Mouse (Mus musculus) neural tube, embryonic 13.5 days (tissue): ENCODE measurements around the gene Cyp4a29. TPM values are rescaled to one million over a fixed set of nuclear protein-coding genes. Genes with fewer than 3 reads are reported as not detected.
A peak's percentile ranks its signal among the peaks of the same experiment; 100 is the strongest.
"Not testable (repeated sequence)": the region's sequence is repeated elsewhere in the genome, so short reads cannot be mapped to it uniquely, and the experiment has no call there.

ENCODE experiments used
- ATAC-seq: fragments of 200-750 bp; cut with Nextera tagmentation; 2 replicates; pipeline ENCODE4 v1.8.0; 2017; ENCODE audit warnings: low read depth, mild to moderate bottlenecking, moderate TSS enrichment, moderate library complexity
- H3K27ac ChIP-seq: fragments of 300-500 bp; sonication (generic); replicated peaks from 2 replicates; pipeline ENCODE4 v1.5.1; 2015; ENCODE audit warnings: moderate library complexity, mild to moderate bottlenecking, inconsistent platforms
- H3K27me3 ChIP-seq: fragments of 300-500 bp; sonication (generic); 2 replicates; pipeline ENCODE4 v1.6.1; 2015; ENCODE audit warnings: mild to moderate bottlenecking, inconsistent platforms
- H3K36me3 ChIP-seq: fragments of 300-500 bp; sonication (generic); 2 replicates; pipeline ENCODE4 v1.6.1; 2015; ENCODE audit warnings: mild to moderate bottlenecking, inconsistent platforms
- H3K4me1 ChIP-seq: fragments of 300-500 bp; sonication (generic); replicated peaks from 2 replicates; pipeline ENCODE4 v1.6.1; 2015; ENCODE audit warnings: inconsistent platforms
- H3K4me2 ChIP-seq: fragments of 300-500 bp; sonication (generic); 2 replicates; pipeline ENCODE4 v1.6.1; 2015; ENCODE audit warnings: inconsistent platforms, mild to moderate bottlenecking, moderate library complexity
- H3K4me3 ChIP-seq: fragments of 300-500 bp; sonication (generic); 2 replicates; pipeline ENCODE4 v1.5.1; 2015; ENCODE audit warnings: mild to moderate bottlenecking, inconsistent platforms
- H3K9ac ChIP-seq: fragments of 300-500 bp; sonication (generic); 2 replicates; pipeline ENCODE4 v1.6.1; 2015; ENCODE audit warnings: moderate library complexity, mild to moderate bottlenecking, inconsistent platforms
- H3K9me3 ChIP-seq: fragments of 300-500 bp; sonication (generic); 2 replicates; pipeline ENCODE4 v1.6.1; 2016; ENCODE audit warnings: inconsistent platforms
- WGBS: fragments of 180-500 bp; shearing (Covaris S2); methylation state at CpG from one replicate; pipeline ENCODE4 v1.1.7; 2015; 5-methylcytosine and 5-hydroxymethylcytosine counted together
- polyA plus RNA-seq: library from polyadenylated mRNA; unstranded; fragments of >200 nt; fragmentation: Nextera tagmentation; extraction: Ambion mirVana; gene quantifications from 2 replicates; pipeline ENCODE4 v1.2.1, GENCODE M21; 2015

Gene Cyp4a29
- not detected in 2 replicates for polyA plus RNA-seq

- Histone ChIP-seq H3K4me3 (no peak within 1 kb of the TSS), H3K27ac (no peak within 1 kb of the TSS), H3K36me3 (no peaks in the 10 kb centered on the region), H3K4me2 (no peak within 1 kb of the TSS), H3K9me3 (no peaks in the 10 kb centered on the region), H3K9ac (no peak within 1 kb of the TSS), H3K27me3 (no peaks in the 10 kb centered on the region), H3K4me1 (no peaks in the 10 kb centered on the region)
- WGBS, result 84% methylated on average over 3 of the region's 3 CpGs
- ATAC-seq, result no peak
These were observed at the start of gene Cyp4a29 for GRCm38 (mm10) chr4:115241784-115242183. TSS of gene Cyp4a29 (plus strand) at chr4:115242084.

- H3K4me2 ChIP-seq, H3K9me3 ChIP-seq, H3K4me1 ChIP-seq, H3K9ac ChIP-seq, H3K27me3 ChIP-seq, H3K4me3 ChIP-seq, H3K27ac ChIP-seq, H3K36me3 ChIP-seq, ATAC-seq: not testable (repeated sequence)
- WGBS, result 91% methylated on average over 2 of the region's 2 CpGs
These were observed 9.0 kb upstream of the Cyp4a29 start for GRCm38 (mm10) chr4:115232901-115233300.

- no peak overlapping the region for H3K4me3 ChIP-seq
- WGBS, result 78% methylated on average over 1 of the region's 1 CpGs
- no peaks in the 10 kb centered on the region for H3K4me1 ChIP-seq
These were observed 5.3 kb upstream of the Cyp4a29 start for GRCm38 (mm10) chr4:115236462-115237096.

GRCm38 (mm10) chr4:115264687-115265569 is 23.0 kb downstream of the Cyp4a29 start:
- H3K9me3 ChIP-seq, H3K4me3 ChIP-seq, ATAC-seq, H3K4me2 ChIP-seq, H3K4me1 ChIP-seq, H3K27ac ChIP-seq, H3K27me3 ChIP-seq, H3K36me3 ChIP-seq, H3K9ac ChIP-seq: not testable (repeated sequence)
- 82% methylated on average over 3 of the region's 4 CpGs for WGBS

More at GRCm38 (mm10) chr4:115236462-115237096, 5.3 kb upstream of the Cyp4a29 start:
- no peak overlapping the region for H3K9ac ChIP-seq
- H3K4me2 ChIP-seq, result no peak overlapping the region
- ATAC-seq, result no peak
- H3K36me3 ChIP-seq, result no peaks in the 10 kb centered on the region
- no peaks in the 10 kb centered on the region for H3K9me3 ChIP-seq
- H3K27ac ChIP-seq, result no peak overlapping the region
- H3K27me3 ChIP-seq, result no peaks in the 10 kb centered on the region

- H3K4me3 ChIP-seq, ATAC-seq, H3K9ac ChIP-seq, H3K4me2 ChIP-seq, H3K27me3 ChIP-seq, H3K27ac ChIP-seq, H3K36me3 ChIP-seq, H3K9me3 ChIP-seq, H3K4me1 ChIP-seq: not testable (repeated sequence)
- 89% methylated on average over 2 of the region's 3 CpGs for WGBS
These were observed 36.5 kb downstream of the Cyp4a29 start for GRCm38 (mm10) chr4:115278215-115278982.

GRCm38 (mm10) chr4:115280342-115280741 is 38.5 kb downstream of the Cyp4a29 start:
- no peaks in the 10 kb centered on the region for H3K9me3 ChIP-seq
- no peaks in the 10 kb centered on the region for H3K36me3 ChIP-seq
- H3K4me3 ChIP-seq, result peak overlapping the region; percentile 40
- H3K9ac ChIP-seq, result peak overlapping the region; percentile 58; the same call in 1 of the 2 replicates
- H3K27me3 ChIP-seq, result no peaks in the 10 kb centered on the region
- H3K4me1 ChIP-seq, result 0 out of 2 replicates have a peak, but pooled peaks cover 3% of the 10 kb centered on the region
- ATAC-seq, result peak; percentile 30
- H3K27ac ChIP-seq, result no peak overlapping the region
- peak overlapping the region; percentile 58 for H3K4me2 ChIP-seq

- Histone ChIP-seq H3K4me2 (peak overlapping the region; percentile 58), H3K9ac (peak overlapping the region; percentile 58), H3K4me3 (peak overlapping the region; percentile 40)
- not testable (repeated sequence) for H3K27me3 ChIP-seq, H3K27ac ChIP-seq, H3K36me3 ChIP-seq, H3K9me3 ChIP-seq, H3K4me1 ChIP-seq
- ATAC-seq, result peak; percentile 84
- WGBS, result 13% methylated on average over 10 of the region's 10 CpGs
These were observed 38.9 kb downstream of the Cyp4a29 start for GRCm38 (mm10) chr4:115280779-115281178.

- Histone ChIP-seq H3K9ac (peak overlapping the region; percentile 58; the same call in 1 of the 2 replicates), H3K4me2 (peak overlapping the region; percentile 58), H3K4me3 (peak overlapping the region; percentile 40)
- H3K27ac ChIP-seq, H3K27me3 ChIP-seq, H3K4me1 ChIP-seq, H3K36me3 ChIP-seq, H3K9me3 ChIP-seq: not testable (repeated sequence)
- 16% methylated on average over 23 of the region's 23 CpGs for WGBS
- ATAC-seq, result peak; percentile 86
These were observed 39.4 kb downstream of the Cyp4a29 start for GRCm38 (mm10) chr4:115281231-115281767.

GRCm38 (mm10) chr4:115298746-115299145 is 56.9 kb downstream of the Cyp4a29 start, which contains the start of gene Cyp4a12a:
TSS of gene Cyp4a12a (plus strand) at chr4:115299046.
- not testable (repeated sequence) for H3K36me3 ChIP-seq, H3K4me2 ChIP-seq, H3K9ac ChIP-seq, H3K27ac ChIP-seq, H3K9me3 ChIP-seq, ATAC-seq, H3K4me1 ChIP-seq, H3K27me3 ChIP-seq, H3K4me3 ChIP-seq
